Mouse (Mus musculus) G1E (cell line): ENCODE measurements at regions not wholly inside any gene's neighbourhood (a gene's known extent, or its start where the extent isn't known, plus 50 kb on each side); places are given as distances from the start of the nearest gene placed in this dataset.

Experiments
- ATAC-seq: 2 replicates; pipeline ENCODE4 v1.8.0; 2016; ENCODE audit warnings: mild to moderate bottlenecking; ENCODE audit not compliant: insufficient number of reproducible peaks, poor library complexity, low FRiP score, severe bottlenecking; ENCODE audit errors: extremely low read depth
- DNase-seq: peaks from one replicate; pipeline ENCODE4 v3.0.0; 2012; ENCODE audit warnings: low spot score
- H3K27me3 ChIP-seq: 2 replicates; pipeline ENCODE4 v1.6.1; 2012; ENCODE audit warnings: mild to moderate bottlenecking, low read length, inconsistent platforms; ENCODE audit not compliant: insufficient read depth
- H3K36me3 ChIP-seq: replicated peaks from 2 replicates; pipeline ENCODE3; 2012; ENCODE audit warnings: mild to moderate bottlenecking, inconsistent platforms
- H3K4me1 ChIP-seq: 2 replicates; pipeline ENCODE4 v1.6.1; 2012; ENCODE audit warnings: low read depth, low read length, inconsistent platforms, mixed read lengths; ENCODE audit not compliant: insufficient read depth
- H3K4me3 ChIP-seq: 2 replicates; pipeline ENCODE4 v1.5.1; 2012; ENCODE audit warnings: low read depth, mild to moderate bottlenecking, inconsistent platforms, low read length, moderate library complexity, mixed read lengths
- H3K9me3 ChIP-seq: replicated peaks from 2 replicates; pipeline ENCODE4 v1.6.1; 2012; ENCODE audit warnings: inconsistent platforms
- CTCF ChIP-seq: IDR thresholded peaks from 2 replicates; pipeline ENCODE4 v1.5.1; 2012; ENCODE audit warnings: low read depth, low read length, inconsistent platforms, mixed read lengths
- GATA1 ChIP-seq: IDR thresholded peaks from 2 replicates; pipeline ENCODE4 v1.6.1; 2012; ENCODE audit warnings: borderline replicate concordance, low read length, inconsistent platforms, mixed read lengths
- GATA2 ChIP-seq: IDR thresholded peaks from 2 replicates; pipeline ENCODE4 v1.6.1; 2012; ENCODE audit warnings: low read depth, low read length, inconsistent platforms, borderline replicate concordance
- POLR2AphosphoS5 ChIP-seq: IDR thresholded peaks from 2 replicates; pipeline ENCODE4 v1.6.1; 2012; ENCODE audit warnings: low read depth, low read length, inconsistent platforms; ENCODE audit not compliant: insufficient replicate concordance
- TAL1 ChIP-seq: conservative IDR thresholded peaks from 2 replicates; pipeline ENCODE4 v1.6.1; 2012; ENCODE audit warnings: low read depth, low read length, inconsistent platforms, mixed read lengths

- H3K9me3 ChIP-seq = peaks cover 93% of the 10 kb centered on the region
- no peak for ATAC-seq
- H3K4me3 ChIP-seq = no peak overlapping the region
- no peaks in the 10 kb centered on the region for H3K27me3 ChIP-seq
- no peak for DNase-seq
- TF ChIP-seq TAL1 = no peak
- no peak for TF ChIP-seq GATA2
- no peak for TF ChIP-seq POLR2AphosphoS5
- no peak for TF ChIP-seq GATA1
- TF ChIP-seq CTCF = peak; percentile 25; the same call in 1 of the 2 replicates
- no peaks in the 10 kb centered on the region for H3K4me1 ChIP-seq
- H3K36me3 ChIP-seq = no peaks in the 10 kb centered on the region
Observed at GRCm38 (mm10) chr2:172773176-172773575, 166.9 kb downstream of the Bmp7 start.

- DNase-seq (no peak), ATAC-seq (no peak)
- H3K27me3 ChIP-seq = no peaks in the 10 kb centered on the region
- H3K4me1 ChIP-seq = no peaks in the 10 kb centered on the region
- no peaks in the 10 kb centered on the region for H3K36me3 ChIP-seq
- no peak for TF ChIP-seq GATA1
- no peak for TF ChIP-seq POLR2AphosphoS5
- TF ChIP-seq CTCF = no peak
- no peak for TF ChIP-seq TAL1
- no peak for TF ChIP-seq GATA2
- H3K9me3 ChIP-seq = peaks cover 94% of the 10 kb centered on the region
- no peak overlapping the region for H3K4me3 ChIP-seq
Observed at GRCm38 (mm10) chr2:172776485-172776884, 163.6 kb downstream of the Bmp7 start.

DNA sequence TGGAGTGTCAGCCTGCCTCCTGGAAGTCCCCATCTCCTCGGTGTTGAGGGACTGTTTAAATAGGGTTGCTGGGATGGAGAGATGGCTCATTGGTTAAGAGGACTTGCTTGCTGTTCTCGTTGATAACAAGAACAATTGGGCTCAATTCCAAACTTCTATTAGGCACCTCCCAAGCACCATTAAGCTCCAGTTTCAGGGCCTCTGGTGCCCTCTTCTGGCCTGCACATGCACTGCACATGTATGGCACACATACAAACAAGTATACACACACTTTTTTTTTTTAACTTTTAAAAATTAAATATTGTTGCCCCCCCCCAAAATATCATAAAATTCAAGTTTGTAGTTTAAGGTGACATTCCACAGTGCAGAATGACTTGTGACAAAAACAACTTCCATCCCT lies 162.3 kb downstream of the Bmp7 start:
- no peak for DNase-seq
- TF ChIP-seq TAL1 = no peak
- TF ChIP-seq GATA2 = no peak
- TF ChIP-seq POLR2AphosphoS5 = no peak
- TF ChIP-seq GATA1 = no peak
- no peak for TF ChIP-seq CTCF

GRCm38 (mm10) chr2:172779096-172779495 lies 161.0 kb downstream of the Bmp7 start:
- no peak for DNase-seq
- H3K4me3 ChIP-seq = no peak overlapping the region
- no peak for ATAC-seq
- H3K4me1 ChIP-seq = no peaks in the 10 kb centered on the region
- no peaks in the 10 kb centered on the region for H3K27me3 ChIP-seq
- TF ChIP-seq POLR2AphosphoS5 = no peak
- no peak for TF ChIP-seq CTCF
- TF ChIP-seq GATA1 = no peak
- TF ChIP-seq TAL1 = no peak
- no peak for TF ChIP-seq GATA2
- no peaks in the 10 kb centered on the region for H3K36me3 ChIP-seq
- peaks cover 88% of the 10 kb centered on the region for H3K9me3 ChIP-seq

More for the DNA sequence above, 162.3 kb downstream of the Bmp7 start:
- Histone ChIP-seq H3K4me3 (no peak overlapping the region), H3K36me3 (no peaks in the 10 kb centered on the region), H3K9me3 (peaks cover 89% of the 10 kb centered on the region), H3K4me1 (no peaks in the 10 kb centered on the region), H3K27me3 (no peaks in the 10 kb centered on the region)
- ATAC-seq = no peak

DNA sequence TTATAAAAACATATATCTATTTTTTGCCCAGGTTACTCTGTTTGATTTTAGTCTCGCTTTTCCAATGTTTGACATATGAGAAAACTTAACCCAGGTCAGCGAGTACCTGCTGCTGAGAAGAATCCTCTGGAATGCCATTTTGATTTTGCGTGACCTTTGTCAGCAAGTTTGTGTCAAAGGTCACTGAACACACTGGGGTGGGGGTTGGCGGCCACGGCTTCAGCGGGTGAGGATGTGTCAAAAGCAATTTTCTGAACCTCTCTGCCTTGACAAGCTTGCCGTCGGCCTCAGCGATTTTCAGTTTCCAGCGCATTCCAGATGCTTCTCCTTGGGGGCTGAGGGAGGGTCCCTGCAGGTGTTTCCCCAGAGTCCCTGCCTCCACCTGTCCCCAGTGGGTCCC lies 157.4 kb downstream of the Bmp7 start:
- Histone ChIP-seq H3K36me3 (no peaks in the 10 kb centered on the region), H3K9me3 (peaks cover 79% of the 10 kb centered on the region), H3K4me3 (no peak overlapping the region), H3K27me3 (no peaks in the 10 kb centered on the region), H3K4me1 (no peaks in the 10 kb centered on the region)
- ATAC-seq (no peak), DNase-seq (no peak)
- TF ChIP-seq TAL1 (no peak), CTCF (no peak), GATA1 (no peak), GATA2 (no peak), POLR2AphosphoS5 (no peak)

DNA sequence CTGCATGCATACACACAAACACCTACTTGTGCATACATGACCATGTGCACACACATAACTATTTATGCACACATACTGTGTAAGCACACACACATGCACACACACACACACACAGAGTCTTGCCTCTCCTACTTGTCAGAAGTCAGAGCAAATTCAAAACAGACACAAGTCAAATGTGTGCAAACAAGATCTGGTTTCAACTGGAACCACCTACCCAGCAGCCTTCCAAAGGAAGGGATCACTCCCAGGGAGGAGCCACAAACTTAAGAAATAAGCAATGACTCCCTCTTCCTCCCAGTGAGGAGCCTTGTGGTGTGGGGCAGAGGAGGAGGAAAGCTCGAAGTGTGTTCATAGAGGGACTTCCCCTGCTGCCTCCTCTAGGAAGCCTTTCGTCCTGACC lies 153.8 kb downstream of the Bmp7 start:
- ATAC-seq (no peak), DNase-seq (no peak)
- no peak for TF ChIP-seq CTCF
- Histone ChIP-seq H3K36me3 (no peaks in the 10 kb centered on the region), H3K27me3 (no peaks in the 10 kb centered on the region), H3K4me3 (no peak overlapping the region), H3K9me3 (peaks cover 74% of the 10 kb centered on the region), H3K4me1 (no peaks in the 10 kb centered on the region)

- TF ChIP-seq CTCF (no peak), GATA2 (no peak), TAL1 (no peak), POLR2AphosphoS5 (no peak), GATA1 (no peak)
- Histone ChIP-seq H3K4me3 (no peak overlapping the region), H3K36me3 (no peaks in the 10 kb centered on the region), H3K4me1 (no peaks in the 10 kb centered on the region), H3K9me3 (peaks cover 72% of the 10 kb centered on the region), H3K27me3 (no peaks in the 10 kb centered on the region)
- no peak for ATAC-seq
- DNase-seq = no peak
Observed at GRCm38 (mm10) chr2:172787203-172787944, 152.7 kb downstream of the Bmp7 start.
